8 mouse cellular contexts compared by ENCODE assay signal in the genomic region with DNA sequence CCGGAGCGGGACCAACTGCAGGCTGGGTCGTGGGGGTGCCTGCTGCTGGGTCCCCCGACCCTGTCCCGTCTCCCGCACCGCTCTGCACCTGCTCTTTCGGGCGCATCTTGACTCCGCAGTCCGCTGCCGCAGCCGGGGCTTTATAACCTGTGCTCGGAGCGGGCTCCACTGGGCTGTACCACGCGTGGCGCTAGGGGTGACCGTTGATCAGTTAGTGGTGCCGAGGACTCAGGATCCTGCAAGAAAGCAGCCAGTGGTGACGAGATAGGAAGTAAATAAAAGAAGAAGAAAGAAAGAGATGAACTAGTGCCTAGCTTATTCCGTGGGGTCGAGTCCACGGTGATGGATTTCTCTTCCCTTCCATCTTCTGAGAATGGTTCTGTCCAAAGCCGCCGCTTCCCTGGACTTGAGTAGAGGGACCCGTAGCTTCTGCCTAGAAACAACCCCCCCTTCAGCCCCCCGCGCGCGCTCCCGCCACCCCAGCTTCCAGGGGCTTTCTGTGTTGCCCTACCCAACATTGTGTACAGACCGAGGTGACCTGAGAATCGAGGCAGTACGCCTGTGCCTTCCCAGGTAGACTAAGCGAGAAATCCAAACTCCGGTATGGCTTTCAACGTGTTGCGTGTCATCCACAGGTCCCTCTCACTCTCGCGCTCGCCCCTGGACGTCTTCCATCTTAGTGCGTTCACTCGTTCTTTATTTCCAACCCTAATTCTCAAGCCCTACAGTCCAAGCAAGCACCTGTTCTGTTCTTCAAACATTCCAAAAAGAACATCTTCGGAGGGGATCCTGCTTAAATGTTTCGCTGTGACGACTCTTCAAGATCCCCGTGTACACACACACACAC. TPM values are rescaled to one million over a fixed set of nuclear protein-coding genes. Genes with fewer than 3 reads are reported as not detected.
A peak's percentile ranks its signal among the peaks of the same experiment; 100 is the strongest.
DNase-seq lines count a peak whose midpoint lies in the region; ATAC-seq and TF ChIP-seq lines count a peak whose summit lies in the region.

A gene (minus strand): TSS at position 157 of the 847 bp plus-strand sequence.

- intact Hi-C loops in gastrocnemius, adult 2 months (cut with DNase I): no loop called here
- intact Hi-C loops in left cerebral cortex, postnatal 10 days (cut with DNase I): no loop called here

- ATAC-seq in megakaryocyte, adult 5-6 weeks (ENCODE audit: poor library complexity, severe bottlenecking): peak; percentile 51; the same call in 1 of the 2 replicates

- H3K4me3 ChIP-seq in gastrocnemius, adult 2 months: peak within 1 kb of the TSS; percentile 88

- peak within 1 kb of the TSS; percentile 58 for H3K27ac ChIP-seq in gastrocnemius, adult 2 months

- no peak for TF ChIP-seq CTCF in gastrocnemius, adult 2 months (IDR thresholded peaks at IDR 0.05)

- DNase-seq in ZHBTc4 (ENCODE audit: low read depth, low spot score): peak; percentile 91
- DNase-seq in cerebellum, postnatal 36 days: peak; percentile 85
- peak; percentile 76 for DNase-seq in gastrocnemius, adult 2 months
- DNase-seq in induced T-regulatory cell, adult 2 months (ENCODE audit: low read depth): peak; percentile 73
- DNase-seq in left cerebral cortex, postnatal 10 days (ENCODE audit: extremely low spot score in 1 of 2, low spot score in 2 of 2): peak; percentile 57 to 84
- peak; percentile 83 for DNase-seq in retina, postnatal 7 days (ENCODE audit: low read depth, low spot score)
- DNase-seq in urinary bladder, postnatal 14 days (ENCODE audit: low spot score): peak; percentile 74

RNA-seq across cellular contexts. Expression of the gene that starts here (rescaled TPM):
- total RNA-seq in gastrocnemius, adult 2 months (2021): under 1 TPM in 1 of 2 experiments, not detected in 1; 0.14 TPM
- total RNA-seq in left cerebral cortex, postnatal 10 days (2021): 100 to 1,000 TPM; 109 to 139 TPM
- total RNA-seq in megakaryocyte, adult 5-6 weeks (2015): not detected in 2 replicates
- total RNA-seq in megakaryocyte, adult 5-6 weeks (2017): not detected in 2 replicates

Comparison
In these comparisons a context has a peak if more than half of its experiments do, and no peak if none do; other contexts are left out.
1. Peak in every context shown above with its lines: DNase-seq, ATAC-seq, H3K4me3 ChIP-seq and H3K27ac ChIP-seq.
2. RNA of the gene that starts here (total RNA-seq): 109 to 139 TPM in left cerebral cortex, postnatal 10 days; 0.14 TPM in gastrocnemius, adult 2 months and not detected in megakaryocyte, adult 5-6 weeks; every median in the first group is over 10 times any median in the second.
3. Peak in DNase-seq, H3K4me3 ChIP-seq and H3K27ac ChIP-seq in gastrocnemius, adult 2 months; RNA of the gene not detected or under 1 TPM.
4. Peak in ATAC-seq in megakaryocyte, adult 5-6 weeks; RNA of the gene not detected or under 1 TPM.